Mouse (Mus musculus): ENCODE measurements around the gene Btd.

Btd gene

GRCm38 (mm10) chr14:31645920-31646319 lies 5.1 kb downstream of the Btd start:
- DNase-seq (ENCODE audit: low read depth, low spot score): no peak

GRCm38 (mm10) chr14:31647991-31648390 lies 7.2 kb downstream of the Btd start:
- DNase-seq (ENCODE audit: low read depth, low spot score): no peak

- DNase-seq (ENCODE audit: low read depth, low spot score): no peak
Measured at GRCm38 (mm10) chr14:31650347-31650746, 9.5 kb downstream of the Btd start.

GRCm38 (mm10) chr14:31651206-31651605 lies 10.4 kb downstream of the Btd start:
- DNase-seq (ENCODE audit: low read depth, low spot score): no peak

GRCm38 (mm10) chr14:31652106-31652505 lies 11.3 kb downstream of the Btd start:
- DNase-seq (ENCODE audit: low read depth, low spot score): no peak

GRCm38 (mm10) chr14:31652624-31653023 lies 11.8 kb downstream of the Btd start:
- DNase-seq (ENCODE audit: low read depth, low spot score): no peak

- no peak for DNase-seq (ENCODE audit: low read depth, low spot score)
Measured at GRCm38 (mm10) chr14:31653101-31653875, 12.5 kb downstream of the Btd start.

GRCm38 (mm10) chr14:31654816-31655215 lies 14.0 kb downstream of the Btd start:
- no peak for DNase-seq (ENCODE audit: low read depth, low spot score)

GRCm38 (mm10) chr14:31655406-31655805 lies 14.6 kb downstream of the Btd start:
- DNase-seq (ENCODE audit: low read depth, low spot score): no peak

GRCm38 (mm10) chr14:31656386-31656785 lies 15.6 kb downstream of the Btd start:
- no peak for DNase-seq (ENCODE audit: low read depth, low spot score)

- peak; percentile 78 for DNase-seq (ENCODE audit: low read depth, low spot score)
Measured at GRCm38 (mm10) chr14:31656857-31657645, 16.2 kb downstream of the Btd start.

- DNase-seq (ENCODE audit: low read depth, low spot score): no peak
Measured at GRCm38 (mm10) chr14:31658126-31658680, 17.4 kb downstream of the Btd start.

GRCm38 (mm10) chr14:31659501-31660181 lies 18.8 kb downstream of the Btd start:
- DNase-seq (ENCODE audit: low read depth, low spot score): peak; percentile 27

- peak; percentile 33 for DNase-seq (ENCODE audit: low read depth, low spot score)
Measured at GRCm38 (mm10) chr14:31660312-31661093, 19.7 kb downstream of the Btd start.

GRCm38 (mm10) chr14:31661671-31662554 lies 21.1 kb downstream of the Btd start:
- DNase-seq (ENCODE audit: low read depth, low spot score): no peak

- no peak for DNase-seq (ENCODE audit: low read depth, low spot score)
Measured at GRCm38 (mm10) chr14:31662555-31663211, 21.9 kb downstream of the Btd start.

GRCm38 (mm10) chr14:31663376-31664099 lies 22.7 kb downstream of the Btd start:
- DNase-seq (ENCODE audit: low read depth, low spot score): no peak

- no peak for DNase-seq (ENCODE audit: low read depth, low spot score)
Measured at GRCm38 (mm10) chr14:31664100-31664902, 23.5 kb downstream of the Btd start.
